Mouse (Mus musculus): ENCODE data around the gene Gm7735.
"Not testable (repeated sequence)": the region's sequence is repeated elsewhere in the genome, so short reads cannot be mapped to it uniquely, and the experiment has no call there.

- not testable (repeated sequence) for TF ChIP-seq GATA1, TAL1 (IDR thresholded peaks at IDR 0.05; ENCODE audit: low read length)
Observed at GRCm38 (mm10) chr16:89169190-89169589, at the start of gene Gm7735.

All from erythroblast, embryonic 14.5 days (primary cell).